Mouse (Mus musculus): Measurements from ENCODE around the gene Mrgprx1. TPM values are rescaled to one million over a fixed set of nuclear protein-coding genes. Genes with fewer than 3 reads are reported as not detected.

Gene Mrgprx1
- polyA plus RNA-seq (2017; shearing (Covaris generic)): not detected

GRCm38 (mm10) chr7:48027497-48027896 is at the start of gene Mrgprx1:
Gene Mrgprx1 (minus strand): TSS chr7:48027597.

GRCm38 (mm10) chr7:47981995-47982394 is 45.4 kb downstream of the Mrgprx1 start, which contains the start of gene Mrgpra4:
Gene Mrgpra4 (minus strand): TSS chr7:47982095.

Other genes with a start within 250 kb of the Mrgprx1 start
- gene Mrgpra4, start 45.5 kb downstream of the Mrgprx1 start, polyA plus RNA-seq (2017; shearing (Covaris generic)): not detected
- not detected for gene Mrgprb5, start 141.4 kb upstream of the Mrgprx1 start, polyA plus RNA-seq (2017; shearing (Covaris generic))
- not detected for gene Mrgprb4, start 171.7 kb upstream of the Mrgprx1 start, polyA plus RNA-seq (2017; shearing (Covaris generic))

Data from activated CD4-positive, CD25-positive, alpha-beta regulatory T cell (primary cell).